Mouse (Mus musculus) fat pad, adult 2 months (tissue): ENCODE data around the gene Akp3.

ENCODE experiments used
- DNase-seq: peaks from one replicate; pipeline ENCODE4 v3.0.0-alpha.2; 2011; ENCODE audit warnings: low read depth, low spot score; ENCODE audit errors: extremely low read depth

The Akp3 gene

DNA sequence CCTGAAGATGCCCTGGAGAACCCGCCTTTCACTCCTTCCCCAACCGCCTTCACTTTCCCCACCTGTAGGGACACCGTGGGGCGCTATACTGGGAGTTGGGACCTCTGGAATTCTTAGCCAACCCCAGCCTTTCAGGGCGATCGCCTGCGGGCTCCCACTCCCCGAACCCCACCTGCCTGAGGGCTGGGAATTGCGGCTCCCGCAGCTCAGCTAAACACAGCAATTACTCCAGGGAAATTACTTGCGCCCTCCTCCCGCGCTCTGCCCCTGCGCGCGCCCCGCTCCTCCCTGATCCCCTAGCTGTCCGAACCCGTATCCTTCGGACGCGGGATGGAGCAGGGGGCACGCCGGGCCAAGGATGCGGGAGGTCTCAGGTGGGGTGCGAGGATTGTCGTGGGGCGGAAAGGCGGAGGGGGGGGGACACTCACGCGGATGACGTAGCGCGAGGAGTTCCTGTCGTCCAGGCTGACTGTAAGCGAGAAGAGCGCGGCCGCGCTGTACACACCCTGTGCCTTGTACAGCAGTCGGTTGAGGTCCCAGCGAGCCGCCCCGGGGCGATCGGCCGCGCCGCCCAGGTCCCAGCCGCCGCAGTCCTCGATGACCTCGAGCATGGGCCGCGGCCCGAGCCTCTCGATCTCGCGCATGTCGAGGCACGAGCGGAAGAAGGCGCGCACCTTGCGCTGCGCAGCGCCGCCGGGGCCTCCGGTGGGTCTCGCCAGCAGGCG, 29.2 kb downstream of the Akp3 start:
- no peak for DNase-seq

DNA sequence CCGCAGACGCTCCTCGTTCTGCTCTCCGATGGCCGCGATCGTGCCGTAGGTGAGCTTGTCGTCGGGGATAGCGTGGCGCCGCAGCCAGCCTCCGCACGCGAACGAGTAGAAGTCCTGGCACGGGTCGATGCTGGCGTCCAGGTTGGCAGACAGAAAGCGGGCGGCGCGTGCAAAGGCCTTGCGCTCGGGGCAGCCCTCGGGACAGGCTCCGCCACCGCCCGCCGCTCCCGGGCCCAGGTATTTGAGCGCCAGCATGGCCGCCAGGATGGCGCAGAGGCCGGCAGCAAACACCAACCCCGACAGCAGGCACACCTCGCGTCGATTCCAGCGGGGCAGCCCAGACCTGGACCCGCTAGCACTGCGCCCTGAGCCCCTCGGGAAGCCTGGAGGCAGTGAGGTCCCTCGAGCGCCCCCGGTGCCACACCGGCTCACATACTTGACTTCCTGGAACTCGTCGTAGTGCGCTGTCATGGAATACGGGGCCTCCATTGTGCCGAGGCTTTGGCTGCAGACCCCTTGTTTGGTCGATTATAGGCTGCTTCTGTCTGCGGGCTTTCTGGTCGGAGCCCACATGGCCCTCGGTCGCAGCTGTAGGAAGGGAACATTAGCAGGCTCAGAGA, 29.8 kb downstream of the Akp3 start:
- no peak for DNase-seq

DNA sequence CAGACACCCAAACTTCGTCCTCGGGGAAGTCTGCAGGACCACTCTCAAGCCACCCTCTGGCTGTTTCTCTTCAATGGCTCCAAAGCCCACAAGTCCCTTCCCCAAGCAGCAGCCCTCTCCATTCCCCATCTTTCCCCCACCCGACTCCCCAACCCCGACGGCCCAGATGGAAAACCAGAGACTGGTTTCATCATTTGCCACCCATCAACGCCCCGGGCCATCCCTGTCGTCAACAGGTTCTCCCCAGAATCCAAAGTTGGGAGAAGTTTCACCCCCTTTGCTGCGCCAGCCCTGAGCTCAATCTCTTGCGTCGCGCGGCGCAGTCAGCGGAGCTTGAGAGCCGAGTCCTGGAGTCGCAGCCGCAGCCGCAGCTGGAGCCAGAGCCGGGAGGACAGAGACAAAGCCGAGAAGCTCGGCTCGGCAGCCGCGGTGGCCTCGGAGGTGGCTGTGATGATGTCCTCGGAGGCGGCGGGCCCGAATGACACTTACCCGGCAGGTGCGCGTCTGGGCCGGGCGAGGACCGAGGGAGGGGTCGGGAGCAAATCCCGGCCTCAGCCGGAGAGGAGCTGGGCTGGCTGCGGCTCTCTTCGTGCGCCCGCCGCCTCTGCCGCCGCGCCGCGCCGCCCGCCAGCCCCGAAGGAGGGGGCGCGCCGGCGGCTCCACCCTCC, 30.9 kb downstream of the Akp3 start:
- no peak for DNase-seq

DNA sequence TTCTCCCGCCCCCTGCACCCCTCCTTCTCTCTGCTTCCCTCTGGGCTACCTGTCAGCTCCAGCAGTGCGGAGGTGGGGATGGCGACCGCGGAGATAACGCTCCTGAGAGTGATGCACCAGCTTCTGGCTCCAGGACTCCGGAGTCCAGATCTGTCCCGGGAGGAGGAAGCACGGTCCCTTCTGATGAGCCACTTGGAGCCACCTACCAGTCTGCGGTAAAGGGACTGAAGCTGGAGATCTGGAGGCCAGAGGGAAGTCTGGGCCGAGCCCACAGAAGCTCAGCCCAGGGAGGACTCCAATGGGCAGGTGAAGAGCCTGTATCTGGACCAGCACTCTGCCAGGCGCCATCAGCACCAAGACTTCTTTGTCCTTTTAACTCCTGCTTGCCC, 31.4 kb downstream of the Akp3 start, which contains the start of gene Ecel1:
Gene Ecel1, minus strand, starts transcription at position 323 of the 389 bp plus-strand sequence.
- no peak for DNase-seq

- no peak for DNase-seq
These were observed 34.6 kb downstream of the Akp3 start for GRCm38 (mm10) chr1:87159396-87159795.

DNA sequence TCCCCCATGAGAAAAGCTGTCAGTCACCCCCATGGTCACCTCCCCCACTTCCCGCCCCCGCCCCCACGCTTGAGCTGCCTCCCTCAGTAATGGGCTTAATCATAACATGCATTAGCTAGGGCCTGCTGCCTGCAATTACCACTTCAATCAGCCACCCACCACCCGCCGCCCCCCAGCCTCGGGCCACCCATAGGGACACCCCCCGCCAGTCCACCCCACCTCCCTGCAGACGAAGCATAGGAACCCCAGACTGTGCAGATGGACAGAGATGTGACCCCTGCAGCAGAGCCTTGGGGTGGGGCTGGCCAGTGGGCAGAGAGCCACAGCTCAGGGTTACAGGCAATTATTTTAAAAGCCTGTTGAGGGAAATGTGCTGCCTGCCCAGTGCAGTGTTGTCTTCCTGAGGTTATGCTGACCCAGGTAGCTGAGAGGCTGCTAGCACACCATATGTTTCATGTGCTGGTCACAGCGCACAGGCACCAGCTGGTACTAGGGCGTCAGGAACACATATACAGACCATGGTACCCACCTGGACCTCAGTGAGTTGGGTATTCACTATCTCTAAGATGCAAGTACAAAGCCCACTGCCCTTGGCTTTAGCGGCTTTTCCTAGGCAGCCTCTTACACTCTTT, 39.5 kb downstream of the Akp3 start:
- no peak for DNase-seq

- no peak for DNase-seq
These were observed 40.0 kb downstream of the Akp3 start for GRCm38 (mm10) chr1:87164796-87165184.

DNA sequence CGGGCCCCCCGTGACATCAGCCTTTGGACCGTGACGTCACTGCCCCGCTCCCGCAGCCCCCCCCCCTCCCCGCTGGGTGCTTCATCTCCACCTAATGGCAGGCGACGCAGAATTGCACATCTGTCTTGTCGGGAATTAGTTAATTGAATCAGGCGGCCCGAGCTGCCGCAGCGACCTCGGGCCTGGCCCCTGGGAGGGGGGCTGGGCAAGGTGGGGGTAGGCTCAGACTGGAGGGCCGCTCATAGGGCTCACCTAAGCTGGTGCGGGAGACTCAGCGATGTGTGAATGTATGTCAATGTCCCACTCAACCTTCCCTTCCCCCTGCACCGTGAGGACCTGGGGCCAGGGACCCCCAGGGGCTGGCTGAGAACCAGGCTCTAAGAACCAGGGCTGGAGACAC, 45.7 kb downstream of the Akp3 start:
- DNase-seq = no peak

GRCm38 (mm10) chr1:87171312-87171711, 46.5 kb downstream of the Akp3 start:
- no peak for DNase-seq

- DNase-seq = no peak
These were observed 47.5 kb downstream of the Akp3 start for GRCm38 (mm10) chr1:87172316-87172715.

DNA sequence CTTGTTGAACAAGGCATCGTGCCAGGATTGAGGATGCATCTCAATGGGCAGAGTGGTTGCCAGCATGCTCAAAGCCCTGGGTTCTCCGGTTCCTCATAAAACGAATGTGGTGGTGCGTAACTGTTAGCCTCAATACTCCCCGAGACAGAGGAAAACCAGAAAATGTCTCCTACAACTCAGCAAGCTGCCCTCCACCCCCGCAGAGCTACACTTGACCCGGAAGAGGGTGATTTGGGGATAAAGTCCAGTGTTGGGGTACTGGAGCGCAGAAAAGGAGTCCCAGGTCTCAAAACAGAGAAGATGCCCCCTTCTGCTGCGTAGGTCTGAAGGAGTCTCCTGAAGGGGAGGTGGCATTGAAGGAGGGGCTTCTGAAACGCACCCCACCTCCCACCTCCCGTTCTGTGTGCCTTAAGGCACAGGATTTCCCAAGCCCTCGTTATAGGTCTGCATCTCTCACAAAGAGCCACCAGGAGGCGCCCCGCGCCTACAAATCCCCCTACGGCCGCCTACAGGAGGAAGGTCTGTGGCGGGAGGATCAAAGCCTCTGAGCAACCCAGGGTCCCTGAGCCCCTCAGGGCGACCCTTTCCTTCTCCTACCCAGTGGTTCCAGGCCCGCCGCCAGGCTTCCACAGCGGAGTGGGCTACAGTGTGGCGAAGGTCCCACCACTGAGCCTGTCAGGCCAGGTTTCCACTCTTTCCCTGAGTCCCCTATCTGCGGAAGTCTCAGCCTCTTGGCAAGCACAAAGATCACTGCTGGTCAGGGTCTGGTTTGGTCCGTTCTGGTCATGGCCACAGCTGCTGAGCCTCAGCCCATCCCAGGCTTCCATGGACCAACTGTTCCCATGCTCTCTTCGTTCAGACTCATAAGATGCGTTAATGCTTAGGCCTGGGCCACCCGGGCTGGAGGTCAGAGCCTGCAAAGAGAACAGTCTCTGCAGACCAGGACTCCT, 49.5 kb downstream of the Akp3 start:
- no peak for DNase-seq

GRCm38 (mm10) chr1:87175852-87176292, 51.1 kb downstream of the Akp3 start:
- DNase-seq = no peak
